Mouse (Mus musculus) gastrocnemius, adult 2 months (tissue): ENCODE data around the gene C1qtnf1. TPM values are rescaled to one million over a fixed set of nuclear protein-coding genes. Genes with fewer than 3 reads are reported as not detected.
"Not testable (repeated sequence)": the region's sequence is repeated elsewhere in the genome, so short reads cannot be mapped to it uniquely, and the experiment has no call there.

Source experiments
- DNase-seq: peaks from one replicate; pipeline ENCODE4 v3.0.0; 2022
- H3K27ac ChIP-seq: fragments of 200-600 bp; 2 replicates; pipeline ENCODE4 v1.8.1; 2022; ENCODE audit warnings: mild to moderate bottlenecking
- H3K4me3 ChIP-seq: fragments of 200-600 bp; 2 replicates; pipeline ENCODE4 v1.8.1; 2022; ENCODE audit warnings: mild to moderate bottlenecking, moderate library complexity
- CTCF ChIP-seq: fragments of 200-600 bp; IDR thresholded peaks from 2 replicates; pipeline ENCODE4 v1.8.1; 2022; ENCODE audit warnings: antibody characterized with exemption, mild to moderate bottlenecking, moderate library complexity
- intact Hi-C: fragments of 180-260 bp; cut with DNase I; formaldehyde crosslinking; loops from one replicate; pipeline ENCODE4 v1.15.1; 2025
- long read RNA-seq, 2 experiments: library from polyadenylated mRNA; stranded (forward); transcript quantifications; one replicate each; pipeline ENCODE4 v2.0.0; 2021
- total RNA-seq, 2 experiments: library from RNA; stranded (reverse); gene quantifications; 2 replicates each; pipeline ENCODE4 v1.2.3; 2021

Gene C1qtnf1
- total RNA-seq, result 10 to 100 TPM in 1 of 2 experiments, 1 to 10 TPM in 1; 7.9 to 12.6 TPM
- long read RNA-seq, experiment 1, transcript C1qtnf1-201 (4 exons, 2,532 nt), result major isoform, 5 of 8 reads
- long read RNA-seq, experiment 1, partial matches to known transcripts, result 0 of 8 reads
- long read RNA-seq, experiment 1, other reads (novel, unspliced or antisense), result 2 of 8 reads
- long read RNA-seq, experiment 2, result 0 reads

- no peak for TF ChIP-seq CTCF
- Histone ChIP-seq H3K4me3 (peak within 1 kb of the TSS; percentile 68), H3K27ac (peak within 1 kb of the TSS; percentile 88)
- intact Hi-C loops, result no loop called here
- DNase-seq, result peak; percentile 66
Measured at GRCm38 (mm10) chr11:118427986-118428385, at the start of gene C1qtnf1. TSS of gene C1qtnf1 (plus strand) at chr11:118428203.

- peak overlapping the region; percentile 74 for H3K27ac ChIP-seq
- intact Hi-C loops, result loop anchor here (1.0 to 10.0 kb wide), 2 partner anchors 61 to 294 kb away; no protein-coding TSS in a partner anchor
- TF ChIP-seq CTCF, result no peak
- no peak overlapping the region for H3K4me3 ChIP-seq
- peak; percentile 14 for DNase-seq
Measured at GRCm38 (mm10) chr11:118378656-118379055, 49.3 kb upstream of the C1qtnf1 start.

- TF ChIP-seq CTCF, result peak; percentile 98; the same call in 1 of the 2 replicates
- H3K27ac ChIP-seq, result peak overlapping the region; percentile 74
- intact Hi-C loops, result loop anchor here (1.0 to 10.0 kb wide), 2 partner anchors 62 to 295 kb away; no protein-coding TSS in a partner anchor
- DNase-seq, result peak; percentile 93
- peak overlapping the region; percentile 32 for H3K4me3 ChIP-seq
Measured at GRCm38 (mm10) chr11:118379251-118380009, 48.6 kb upstream of the C1qtnf1 start.

- H3K4me3 ChIP-seq, H3K27ac ChIP-seq, intact Hi-C loops: not testable (repeated sequence)
- DNase-seq, result peak; percentile 11
Measured at GRCm38 (mm10) chr11:118387816-118388215, 40.2 kb upstream of the C1qtnf1 start.

- intact Hi-C loops, result no loop called here
- DNase-seq, result peak; percentile 5
- Histone ChIP-seq H3K27ac (no peak overlapping the region), H3K4me3 (no peak overlapping the region)
- TF ChIP-seq CTCF, result no peak
Measured at GRCm38 (mm10) chr11:118393991-118394390, 34.0 kb upstream of the C1qtnf1 start.

GRCm38 (mm10) chr11:118394538-118394937 lies 33.5 kb upstream of the C1qtnf1 start:
- intact Hi-C loops, result no loop called here
- TF ChIP-seq CTCF, result no peak
- Histone ChIP-seq H3K27ac (no peak overlapping the region), H3K4me3 (no peak overlapping the region)
- no peak for DNase-seq

- no peak overlapping the region for H3K27ac ChIP-seq
- peak; percentile 15 for DNase-seq
- no peak for TF ChIP-seq CTCF
- intact Hi-C loops, result no loop called here
- no peak overlapping the region for H3K4me3 ChIP-seq
Measured at GRCm38 (mm10) chr11:118397806-118398530, 30.0 kb upstream of the C1qtnf1 start.

- intact Hi-C loops, result no loop called here
- TF ChIP-seq CTCF, result no peak
- H3K27ac ChIP-seq, result peak overlapping the region; percentile 91
- peak; percentile 15 for DNase-seq
- H3K4me3 ChIP-seq, result peak overlapping the region; percentile 73
Measured at GRCm38 (mm10) chr11:118399891-118400565, 28.0 kb upstream of the C1qtnf1 start.

GRCm38 (mm10) chr11:118400566-118400936 lies 27.5 kb upstream of the C1qtnf1 start:
- peak overlapping the region; percentile 91 for H3K27ac ChIP-seq
- H3K4me3 ChIP-seq, result peak overlapping the region; percentile 73
- peak; percentile 24 for DNase-seq
- no peak for TF ChIP-seq CTCF
- intact Hi-C loops, result no loop called here

GRCm38 (mm10) chr11:118401195-118401594 lies 26.8 kb upstream of the C1qtnf1 start:
- no peak for DNase-seq
- no peak for TF ChIP-seq CTCF
- intact Hi-C loops, result no loop called here
- Histone ChIP-seq H3K27ac (peak overlapping the region; percentile 91), H3K4me3 (peak overlapping the region; percentile 73)

- peak within 1 kb of the TSS; percentile 73 for H3K4me3 ChIP-seq
- intact Hi-C loops, result no loop called here
- TF ChIP-seq CTCF, result peak; percentile 58
- H3K27ac ChIP-seq, result peak within 1 kb of the TSS; percentile 91
- peak; percentile 80 for DNase-seq
Measured at GRCm38 (mm10) chr11:118401760-118402280, 26.2 kb upstream of the C1qtnf1 start, which contains the start of gene Lgals3bp. TSS of gene Lgals3bp (minus strand) at chr11:118402092.

GRCm38 (mm10) chr11:118403183-118403582 lies 24.8 kb upstream of the C1qtnf1 start:
- intact Hi-C loops, result no loop called here
- DNase-seq, result peak; percentile 2

More at GRCm38 (mm10) chr11:118403183-118403582, 24.8 kb upstream of the C1qtnf1 start:
- peak overlapping the region; percentile 91; the same call in 1 of the 2 replicates for H3K27ac ChIP-seq
- TF ChIP-seq CTCF, result no peak
- no peak overlapping the region for H3K4me3 ChIP-seq
